Mouse (Mus musculus) right cerebral cortex, postnatal 4 days (tissue): ENCODE data around the gene Fbxl20.

Experiments
- DNase-seq: peaks from one replicate; pipeline ENCODE4 v3.0.0-alpha.2; 2022

Fbxl20 gene

GRCm38 (mm10) chr11:98086574-98086973 is 63.6 kb downstream of the Fbxl20 start:
- no peak for DNase-seq

- DNase-seq, result no peak
Measured at GRCm38 (mm10) chr11:98086141-98086540, 64.1 kb downstream of the Fbxl20 start.

GRCm38 (mm10) chr11:98082745-98083144 is 67.5 kb downstream of the Fbxl20 start:
- DNase-seq, result no peak

GRCm38 (mm10) chr11:98080450-98080849 is 69.8 kb downstream of the Fbxl20 start:
- no peak for DNase-seq

GRCm38 (mm10) chr11:98077086-98077485 is 73.1 kb downstream of the Fbxl20 start:
- DNase-seq, result no peak

- peak; percentile 97 for DNase-seq
Measured at GRCm38 (mm10) chr11:98075195-98075808, 74.9 kb downstream of the Fbxl20 start.

GRCm38 (mm10) chr11:98073442-98073841 is 76.8 kb downstream of the Fbxl20 start:
- no peak for DNase-seq

- DNase-seq, result no peak
Measured at GRCm38 (mm10) chr11:98067255-98067654, 82.9 kb downstream of the Fbxl20 start.

GRCm38 (mm10) chr11:98066201-98066600 is 84.0 kb downstream of the Fbxl20 start:
- DNase-seq, result no peak

GRCm38 (mm10) chr11:98061904-98062562 is 88.2 kb downstream of the Fbxl20 start:
- DNase-seq, result peak; percentile 61

- DNase-seq, result no peak
Measured at GRCm38 (mm10) chr11:98061441-98061840, 88.8 kb downstream of the Fbxl20 start.

GRCm38 (mm10) chr11:98060104-98060692 is 90.0 kb downstream of the Fbxl20 start:
- no peak for DNase-seq

GRCm38 (mm10) chr11:98059662-98060061 is 90.5 kb downstream of the Fbxl20 start:
- DNase-seq, result no peak

GRCm38 (mm10) chr11:98057998-98058397 is 92.2 kb downstream of the Fbxl20 start:
- no peak for DNase-seq

- DNase-seq, result no peak
Measured at GRCm38 (mm10) chr11:98057466-98057865, 92.7 kb downstream of the Fbxl20 start.

- DNase-seq, result peak; percentile 61
Measured at GRCm38 (mm10) chr11:98052989-98053834, 97.0 kb downstream of the Fbxl20 start, which contains the start of gene Stac2. Stac2 (minus strand) TSS chr11:98053462.

GRCm38 (mm10) chr11:98052129-98052988 is 97.8 kb downstream of the Fbxl20 start:
- peak; percentile 34 for DNase-seq

GRCm38 (mm10) chr11:98051611-98052128 is 98.5 kb downstream of the Fbxl20 start:
- no peak for DNase-seq

GRCm38 (mm10) chr11:98050940-98051339 is 99.3 kb downstream of the Fbxl20 start:
- DNase-seq, result no peak

- DNase-seq, result no peak
Measured at GRCm38 (mm10) chr11:98050520-98050815, 99.7 kb downstream of the Fbxl20 start.

- no peak for DNase-seq
Measured at GRCm38 (mm10) chr11:98049672-98050519, 100.3 kb downstream of the Fbxl20 start.
